Mouse (Mus musculus) midbrain, embryonic 11.5 days (tissue): ENCODE data around the gene Fam186a. TPM values are rescaled to one million over a fixed set of nuclear protein-coding genes. Genes with fewer than 3 reads are reported as not detected.

Experiments
- polyA plus RNA-seq: library from polyadenylated mRNA; unstranded; fragments of >200 nt; fragmentation: Nextera tagmentation; extraction: Ambion mirVana; gene quantifications from 2 replicates; pipeline ENCODE4 v1.2.1, GENCODE M21; 2014

Gene Fam186a
- polyA plus RNA-seq, 1 experiment from 2014 or later: not detected

Other genes starting within 250 kb of the Fam186a start
- 0.14 and 0.18 TPM in 2 replicates for gene Gpd1, start 249.5 kb downstream of the Fam186a start, polyA plus RNA-seq
- 135 and 140 TPM in 2 replicates for gene Cox14, start 241.4 kb downstream of the Fam186a start, polyA plus RNA-seq
- 57.8 and 59.6 TPM in 2 replicates for gene Cers5, start 194.2 kb downstream of the Fam186a start, polyA plus RNA-seq
- gene Lima1, start 91.6 kb downstream of the Fam186a start, polyA plus RNA-seq: 22.0 and 25.9 TPM in 2 replicates
- gene Larp4, start 3.0 kb upstream of the Fam186a start, polyA plus RNA-seq: 36.9 and 41.8 TPM in 2 replicates
- 22.3 and 23.9 TPM in 2 replicates for gene Dip2b, start 71.6 kb upstream of the Fam186a start, polyA plus RNA-seq